Mouse (Mus musculus) heart, postnatal 14 days (tissue): ENCODE data around the gene Synj2. TPM values are rescaled to one million over a fixed set of nuclear protein-coding genes. Genes with fewer than 3 reads are reported as not detected.

Source experiments
- DNase-seq, 2 experiments: peaks; one replicate each; pipeline ENCODE4 v3.0.0; 2021 to 2022
- intact Hi-C: fragments of 180-260 bp; cut with DNase I; formaldehyde crosslinking; loops from one replicate; pipeline ENCODE4 v1.15.1; 2025
- long read RNA-seq, 2 experiments: library from polyadenylated mRNA; stranded (forward); transcript quantifications; one replicate each; pipeline ENCODE4 v2.0.0; 2021
- total RNA-seq, 2 experiments: library from RNA; stranded (reverse); gene quantifications; 2 replicates each; pipeline ENCODE4 v1.2.3; 2021

The Synj2 gene
- total RNA-seq, result 10 to 100 TPM; 30.7 to 32.1 TPM
- long read RNA-seq, experiment 1, full-length matches to known transcripts, result 3 of 23 reads
- long read RNA-seq, experiment 1, partial matches to known transcripts, result 7 of 23 reads
- long read RNA-seq, experiment 1, other reads (novel, unspliced or antisense), result 13 of 23 reads
- long read RNA-seq, experiment 2, partial matches to known transcripts, result 9 of 19 reads
- long read RNA-seq, experiment 2, other reads (novel, unspliced or antisense), result 10 of 19 reads

DNA sequence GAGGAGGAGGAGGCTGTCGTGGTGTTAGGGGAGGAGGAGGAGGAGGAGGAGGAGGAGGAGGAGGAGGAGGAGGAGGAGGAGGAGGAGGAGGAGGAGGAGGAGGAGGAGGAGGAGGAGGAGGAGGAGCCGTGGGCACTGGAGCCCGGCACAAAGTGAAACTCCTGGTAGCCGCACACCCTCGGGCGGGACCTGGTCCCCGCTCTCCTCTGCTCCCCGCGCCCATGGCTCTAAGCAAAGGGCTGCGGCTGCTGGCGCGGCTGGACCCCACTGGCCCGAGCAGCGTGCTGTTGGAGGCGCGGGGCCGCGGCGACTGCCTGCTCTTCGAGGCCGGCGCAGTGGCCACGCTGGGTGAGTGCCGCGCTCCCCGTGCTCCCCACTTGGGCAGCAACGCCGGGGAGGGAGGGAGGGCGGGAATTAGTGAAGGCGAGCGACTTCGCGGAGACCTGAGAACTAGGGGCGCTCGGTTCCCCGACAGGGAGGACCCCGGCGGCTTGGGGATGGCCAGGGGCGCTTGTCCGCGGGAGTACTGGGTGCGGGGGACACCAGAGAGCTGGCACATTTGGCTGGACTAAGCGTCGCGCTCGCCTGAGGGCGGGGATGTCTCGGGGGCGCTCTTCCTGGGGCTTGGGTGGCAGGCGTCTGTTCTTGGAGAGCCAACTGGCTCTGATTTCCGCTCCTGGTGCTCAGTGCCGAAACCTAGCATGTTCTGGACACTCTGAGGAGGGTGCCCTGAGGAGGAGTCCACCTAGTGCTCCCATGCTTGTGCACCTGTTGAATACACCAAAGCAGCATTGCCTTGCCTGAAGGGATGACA lies at the start of gene Synj2:
TSS of gene Synj2 (plus strand) at position 51 of the 814 bp plus-strand sequence.
- peak; percentile 72 to 73 for DNase-seq

DNA sequence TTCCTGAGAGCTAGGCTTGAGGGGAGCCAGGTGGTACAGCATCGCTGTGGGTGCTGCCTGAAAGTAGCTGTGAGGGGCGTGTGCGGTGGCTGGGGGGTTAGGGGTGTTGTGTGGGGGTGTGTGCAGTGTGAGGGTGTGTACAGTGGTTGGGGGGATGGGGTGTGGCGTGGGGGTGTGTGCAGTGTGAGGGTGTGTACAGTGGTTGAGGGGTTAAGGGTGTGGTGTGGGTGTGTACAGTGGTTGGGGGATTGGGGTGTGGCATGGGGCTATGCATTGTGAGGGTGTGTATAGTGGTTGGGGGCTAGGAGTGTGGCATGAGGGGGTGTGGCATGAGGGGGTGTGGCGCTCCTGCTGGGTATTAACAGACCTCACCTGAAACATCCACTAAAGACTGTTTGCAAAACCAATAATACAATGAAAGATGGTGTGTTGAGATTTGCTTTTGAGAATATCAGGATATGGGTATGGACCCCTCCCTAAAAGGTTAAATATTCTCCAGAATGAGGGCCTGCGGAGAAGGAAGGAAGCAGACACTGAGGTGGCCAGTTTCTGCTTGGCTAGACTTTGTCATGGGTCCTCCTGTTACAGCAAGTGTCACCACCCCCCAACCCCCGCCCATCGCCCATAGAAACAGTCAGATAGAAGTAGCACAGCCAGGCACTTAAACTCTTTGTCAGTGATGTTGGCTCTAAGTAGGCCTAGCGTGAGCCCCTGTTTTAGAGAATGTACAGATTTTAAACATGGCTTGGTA lies 49.0 kb upstream of the Synj2 start:
- intact Hi-C loops, result loop anchor here (5.0 kb wide), 1 partner anchor 460 kb away; no protein-coding TSS in a partner anchor
- no peak for DNase-seq

More for the DNA sequence above, at the start of gene Synj2:
- intact Hi-C loops, result loop anchor here (1.0 to 2.0 kb wide), 2 partner anchors 35 to 78 kb away; no protein-coding TSS in a partner anchor

DNA sequence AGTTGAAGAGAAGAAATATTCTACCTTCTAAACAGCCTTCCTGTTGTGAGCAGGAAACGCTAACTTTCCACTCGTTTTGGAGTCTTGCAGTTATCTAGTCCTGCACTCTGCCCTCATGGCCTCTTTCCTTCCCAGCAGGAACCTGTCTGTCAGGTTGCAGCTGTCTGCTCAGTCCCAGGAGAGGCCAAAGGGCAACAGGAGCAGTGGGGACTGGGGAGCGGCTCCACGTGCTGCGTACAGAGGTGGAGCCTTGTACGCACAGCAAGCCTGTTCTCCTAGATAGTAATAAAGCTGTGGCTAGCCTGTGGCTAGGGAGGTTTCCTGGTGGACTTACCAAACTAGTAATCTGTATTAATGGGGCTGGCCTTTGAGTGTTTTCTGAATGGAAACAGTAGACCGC lies 48.0 kb upstream of the Synj2 start:
- DNase-seq, result no peak
- intact Hi-C loops, result loop anchor here (5.0 kb wide), 1 partner anchor 461 kb away; no protein-coding TSS in a partner anchor

DNA sequence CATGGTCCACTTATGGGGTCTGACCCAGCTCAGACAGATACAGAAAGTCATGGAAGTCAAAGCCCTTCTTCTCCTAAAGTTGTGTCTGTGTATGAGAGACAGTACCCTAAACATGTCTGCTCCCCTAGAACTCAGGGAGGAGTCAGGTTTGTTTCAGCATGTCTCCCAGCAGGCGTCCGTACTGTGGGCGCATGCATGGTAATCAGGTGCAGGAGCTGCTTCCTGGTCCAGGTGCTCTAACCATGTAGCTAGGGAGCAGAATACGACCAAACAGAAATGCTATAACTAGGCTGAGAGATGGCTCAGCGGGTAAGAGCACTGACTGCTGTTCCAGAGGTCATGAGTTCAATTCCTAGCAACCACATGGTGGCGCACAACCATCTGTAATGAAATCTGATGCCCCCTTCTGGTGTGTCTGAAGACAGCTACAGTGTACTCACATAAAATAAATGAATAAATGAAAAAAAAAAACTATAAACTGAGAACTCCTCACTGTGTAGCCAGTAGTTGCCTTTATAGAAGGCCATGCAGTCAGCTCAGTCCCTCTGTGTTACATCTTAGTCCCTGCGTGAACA lies 47.4 kb upstream of the Synj2 start:
- intact Hi-C loops, result loop anchor here (5.0 kb wide), 1 partner anchor 461 kb away; no protein-coding TSS in a partner anchor
- no peak for DNase-seq

DNA sequence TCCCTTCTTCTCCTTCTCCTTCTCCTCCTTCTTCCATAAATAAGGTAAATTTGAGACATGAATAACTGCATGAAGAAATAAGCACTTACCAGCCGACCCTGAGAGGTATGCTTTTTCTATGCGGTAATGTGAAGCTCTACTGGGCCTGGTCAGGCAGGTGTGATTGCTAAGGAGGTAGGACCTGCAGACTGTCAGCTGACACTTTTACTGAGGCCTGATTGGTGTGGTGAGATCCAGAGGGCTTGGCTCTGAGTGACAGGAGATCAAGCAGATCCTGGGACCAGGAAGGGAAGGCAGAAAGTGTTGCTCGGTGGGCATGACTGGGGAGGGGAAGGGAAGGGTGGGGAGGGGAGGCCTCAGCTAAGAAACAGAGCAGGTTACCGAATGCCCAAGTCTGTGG lies 45.0 kb upstream of the Synj2 start:
- intact Hi-C loops, result no loop called here
- DNase-seq, result no peak

DNA sequence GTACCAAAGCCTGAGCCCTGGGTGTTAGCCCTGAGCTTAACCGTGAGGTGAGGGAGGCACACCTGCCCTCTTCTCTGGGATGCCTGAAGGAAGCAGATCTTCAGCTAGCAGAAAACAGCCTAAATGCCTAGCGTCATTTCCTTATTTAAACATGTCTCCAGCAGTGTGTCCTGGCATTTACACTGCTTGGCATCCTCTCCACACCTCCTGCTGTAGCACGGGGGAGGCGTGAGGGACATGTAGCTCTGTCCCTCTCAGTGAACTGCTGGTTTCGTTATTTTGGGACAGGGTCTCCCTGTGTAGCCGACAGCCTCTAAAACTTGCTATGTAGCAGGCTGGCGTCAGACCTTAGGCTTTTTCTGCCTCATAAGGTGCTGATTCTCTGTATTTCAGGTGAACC lies 44.5 kb upstream of the Synj2 start:
- intact Hi-C loops, result no loop called here
- DNase-seq, result no peak

DNA sequence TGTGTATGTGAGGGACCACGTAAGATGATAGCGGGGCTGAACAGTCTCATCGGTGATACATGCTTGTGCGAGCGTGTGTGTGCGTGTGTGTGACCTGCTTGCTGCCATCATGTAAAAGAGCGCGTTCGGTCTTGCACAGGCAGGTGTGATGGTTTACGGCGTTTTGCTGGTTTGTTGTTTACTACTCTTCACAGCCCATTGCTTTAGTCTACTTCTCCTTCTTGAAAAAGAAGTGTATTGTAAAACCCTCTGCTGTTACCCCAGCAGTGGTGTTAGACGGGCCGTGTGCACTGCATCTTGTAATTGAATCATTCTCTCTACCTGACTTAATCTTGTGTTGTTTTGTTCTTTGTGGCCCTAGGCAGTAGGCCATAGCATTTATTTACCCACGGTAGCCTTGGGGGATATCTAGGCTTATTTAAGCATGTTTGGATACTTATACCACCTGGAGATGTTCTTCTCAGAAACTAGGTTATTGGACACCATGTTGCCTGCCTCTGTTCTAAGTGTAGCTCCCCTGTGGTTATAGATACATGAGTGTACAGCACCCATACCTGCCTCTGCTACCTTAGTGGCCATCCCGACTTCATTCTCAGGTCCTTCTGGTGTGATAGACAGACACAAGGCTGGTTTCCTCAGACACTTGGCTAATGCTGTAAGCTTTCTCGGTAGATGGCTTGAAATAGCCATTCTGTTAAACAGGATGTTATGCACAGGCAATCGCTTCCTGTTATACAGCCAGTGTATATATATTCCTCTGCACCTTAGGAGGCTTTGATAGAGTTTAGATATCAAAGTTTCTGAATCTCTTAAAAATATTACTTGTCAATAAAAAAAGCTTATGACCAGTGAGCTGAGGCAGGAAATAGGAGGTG lies 43.5 kb upstream of the Synj2 start:
- no peak for DNase-seq
- intact Hi-C loops, result no loop called here

DNA sequence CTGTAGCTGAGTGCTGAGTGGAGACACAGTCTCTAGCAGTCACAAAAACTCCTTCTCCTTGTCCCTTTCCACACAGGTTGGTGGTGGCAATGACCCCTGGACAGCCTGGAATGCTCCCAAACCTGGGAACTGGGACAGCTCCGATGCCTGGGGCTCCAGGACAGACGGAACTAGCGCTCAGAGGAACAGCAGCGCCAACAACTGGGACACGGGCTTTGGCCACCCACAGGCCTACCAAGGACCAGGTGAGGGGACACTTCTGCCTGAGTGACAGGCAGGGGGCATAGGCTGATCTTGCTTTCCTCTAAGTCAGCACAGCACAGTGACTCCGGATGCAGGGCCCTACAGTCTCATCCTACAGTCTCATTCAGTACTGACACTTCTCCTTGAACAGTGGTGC lies 41.8 kb upstream of the Synj2 start:
- no peak for DNase-seq
- intact Hi-C loops, result no loop called here

DNA sequence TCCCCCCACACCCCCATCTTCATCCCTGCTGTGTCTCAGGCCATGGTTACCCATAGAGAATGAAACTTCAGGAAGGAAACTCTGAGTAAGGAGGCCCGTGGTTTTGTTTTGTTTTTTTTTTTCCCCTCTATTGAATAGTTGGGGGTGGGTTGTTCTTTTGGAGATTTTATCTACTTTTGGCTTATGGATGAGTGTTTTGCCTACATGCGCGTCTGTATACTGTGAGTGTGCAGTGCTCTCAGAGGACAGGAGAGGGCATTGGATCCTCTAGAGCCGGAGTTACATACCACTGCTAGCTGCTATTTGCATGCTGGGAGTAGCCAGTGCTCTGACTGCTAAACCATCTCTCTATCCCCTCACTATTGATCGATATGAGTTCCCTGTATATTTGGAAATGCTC lies 39.7 kb upstream of the Synj2 start:
- intact Hi-C loops, result no loop called here
- no peak for DNase-seq

DNA sequence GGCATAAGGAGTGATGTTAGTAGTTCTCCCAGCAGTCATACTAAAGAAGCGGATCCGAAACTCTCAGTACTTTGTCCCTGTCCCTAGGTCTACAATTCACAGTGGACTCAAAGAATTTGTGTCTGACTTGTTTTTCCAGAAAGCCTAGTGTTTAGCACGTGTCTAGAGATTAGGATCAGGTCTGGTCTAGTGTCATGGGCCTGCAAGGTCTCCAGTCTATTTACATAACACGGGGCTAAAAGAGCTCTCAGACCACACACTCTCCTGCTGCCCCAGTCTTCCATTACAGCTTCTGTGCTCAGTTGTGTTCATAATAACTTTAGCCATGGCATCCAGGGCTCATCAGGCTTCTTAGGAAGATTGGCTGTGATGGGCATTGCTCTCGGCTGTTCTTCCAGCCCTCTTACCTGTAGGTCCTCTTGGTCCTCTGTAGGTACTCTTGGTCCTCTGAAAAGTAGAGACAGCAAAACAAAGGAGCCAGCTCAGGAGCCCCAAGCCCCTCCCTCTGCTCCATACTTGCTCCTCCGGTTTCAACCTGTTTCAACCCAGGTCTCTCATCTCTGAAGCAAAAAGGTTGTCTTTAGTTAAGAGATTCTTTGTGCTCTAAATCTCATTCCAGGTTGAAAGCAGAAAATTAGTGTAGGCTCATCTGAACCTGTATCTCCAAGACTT lies 37.3 kb upstream of the Synj2 start:
- no peak for DNase-seq
- intact Hi-C loops, result no loop called here

DNA sequence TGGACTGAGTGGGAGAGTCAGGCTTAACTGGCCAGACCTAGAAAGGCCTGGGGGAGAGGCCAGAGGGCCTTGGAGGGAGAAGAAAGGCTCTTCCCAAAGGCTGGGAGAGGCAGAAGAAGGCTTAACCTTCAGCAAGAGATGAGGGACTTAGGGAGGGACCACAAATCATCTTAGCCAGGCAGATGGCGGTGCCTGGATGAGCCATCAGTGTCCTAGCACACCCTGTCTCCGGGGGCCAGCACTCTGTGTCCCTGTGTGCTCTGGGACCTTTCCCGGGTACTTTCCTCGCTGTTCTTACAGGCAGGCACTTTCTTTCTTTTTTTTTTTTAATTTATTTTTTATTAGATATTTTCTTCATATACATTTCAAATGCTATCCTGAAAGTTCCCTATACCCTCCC lies 31.4 kb upstream of the Synj2 start:
- intact Hi-C loops, result no loop called here

DNA sequence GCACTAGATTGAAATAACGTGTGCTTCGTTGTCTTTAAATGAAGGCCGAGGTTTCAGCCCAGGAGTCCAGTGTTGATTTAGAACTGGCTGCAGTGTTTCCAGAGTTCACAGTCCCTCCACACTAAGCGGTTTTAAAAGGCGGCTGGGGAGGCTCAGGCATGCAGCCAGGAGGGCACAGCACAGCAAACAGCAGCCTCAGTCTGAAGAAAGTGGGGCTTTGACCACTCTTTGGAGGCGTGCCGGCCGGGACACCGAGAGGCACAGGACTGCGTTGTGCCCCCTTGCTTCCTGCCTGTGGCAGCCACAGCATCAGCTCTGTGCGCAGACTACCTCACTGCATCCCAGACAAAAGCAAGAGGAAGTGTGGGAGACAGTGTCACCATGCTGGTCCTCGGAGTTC lies 29.5 kb upstream of the Synj2 start:
- no peak for DNase-seq
- intact Hi-C loops, result no loop called here

More for the DNA sequence above, 31.4 kb upstream of the Synj2 start:
- no peak for DNase-seq

DNA sequence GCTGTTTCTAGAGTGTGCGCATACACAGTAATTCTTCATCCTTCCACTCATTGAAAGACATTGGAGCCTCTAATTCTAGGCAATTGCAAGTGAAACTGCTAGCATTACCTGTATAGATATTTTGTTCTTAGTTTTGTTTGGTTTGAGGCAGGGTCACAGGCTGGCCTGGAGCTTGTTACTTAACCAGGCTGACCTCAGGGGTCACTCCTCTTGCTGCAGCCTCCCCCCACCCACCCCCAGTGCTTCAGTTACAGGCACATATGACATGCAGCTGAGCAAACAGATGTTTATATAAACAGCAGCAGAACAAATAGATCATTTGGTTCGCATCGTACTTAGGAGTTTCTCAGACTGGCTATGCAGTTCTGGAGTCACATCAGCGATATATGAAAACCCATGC lies 28.3 kb upstream of the Synj2 start:
- intact Hi-C loops, result no loop called here
- DNase-seq, result no peak

DNA sequence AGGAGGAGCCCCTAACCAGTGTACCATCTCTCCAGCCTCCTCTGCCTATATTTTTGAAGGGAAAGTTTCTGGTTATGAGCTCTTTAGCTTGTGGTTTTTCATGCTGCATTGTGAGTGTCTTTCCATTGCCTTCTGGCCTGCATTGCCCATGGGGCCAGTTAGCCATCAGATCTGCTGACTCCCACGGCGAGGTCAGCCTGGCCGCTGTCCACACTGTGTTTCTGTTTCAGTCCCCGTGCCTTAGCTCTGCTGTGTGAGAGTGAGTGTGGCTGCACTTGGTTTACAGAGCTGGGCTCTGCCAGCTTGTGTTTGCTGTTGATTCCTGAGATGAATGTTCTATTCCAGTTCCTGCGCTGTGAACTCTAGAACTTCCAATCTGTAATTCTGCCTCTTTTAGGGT lies 26.9 kb upstream of the Synj2 start:
- peak; percentile 25 to 36 for DNase-seq
- intact Hi-C loops, result no loop called here

DNA sequence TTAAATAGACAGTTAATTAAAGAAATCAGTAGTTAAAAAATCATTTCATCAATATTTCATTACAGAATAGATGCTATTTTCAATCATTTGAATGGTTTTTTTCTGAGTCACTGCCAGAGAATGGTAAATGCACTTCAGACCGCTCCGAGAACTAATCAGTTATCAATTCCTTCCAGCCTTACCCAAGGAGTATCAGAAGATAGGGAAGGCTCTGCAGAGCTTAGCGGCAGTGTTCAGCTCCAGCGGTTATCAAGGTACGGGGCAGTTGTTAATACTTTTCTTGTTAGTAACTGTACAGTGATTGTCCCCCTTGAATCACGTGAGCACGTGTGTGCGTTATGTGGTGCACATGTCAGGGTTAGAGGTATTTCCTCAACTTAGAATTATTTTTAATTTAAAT lies 19.1 kb upstream of the Synj2 start:
- no peak for DNase-seq
- intact Hi-C loops, result no loop called here

DNA sequence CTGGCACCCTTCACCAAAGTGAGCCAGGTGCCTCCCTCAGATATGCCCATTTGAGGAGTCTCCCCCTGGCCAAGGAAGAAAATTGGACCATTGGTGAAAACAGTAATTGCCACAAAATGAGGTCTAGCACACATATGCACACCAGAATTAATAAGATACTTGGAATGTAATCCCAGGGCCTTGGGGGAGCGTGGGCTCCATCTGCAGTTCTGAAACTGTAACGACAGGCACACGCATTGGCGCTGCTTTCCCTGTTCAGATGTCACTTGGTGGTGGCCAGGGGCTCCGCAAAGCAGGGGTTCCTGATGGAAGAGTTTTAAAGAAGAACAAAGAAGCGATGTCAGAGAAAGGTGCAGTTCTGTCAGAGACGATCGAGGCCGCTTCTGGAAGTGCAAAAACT lies 17.8 kb upstream of the Synj2 start:
- intact Hi-C loops, result no loop called here
- DNase-seq, result peak in 1 of 2 experiments; percentile 34

DNA sequence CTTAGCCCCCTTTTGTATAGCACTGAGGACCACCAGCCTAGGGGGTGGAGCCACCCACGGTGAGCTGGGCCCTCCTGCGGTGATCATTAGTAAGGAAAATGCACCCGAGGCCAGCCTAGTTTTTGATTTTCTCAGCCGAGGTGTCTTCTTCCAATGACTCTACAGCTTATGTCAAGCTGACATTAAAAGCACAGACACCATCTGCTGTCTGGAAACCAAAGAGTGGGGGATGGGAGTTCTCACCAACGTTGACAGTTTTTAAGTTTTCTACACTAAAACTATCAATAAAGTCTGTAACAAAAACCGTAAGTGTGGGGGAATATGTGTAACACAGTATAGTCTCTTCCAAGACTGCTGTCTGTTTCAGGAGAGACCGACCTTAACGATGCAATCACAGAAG lies 16.8 kb upstream of the Synj2 start:
- DNase-seq, result no peak
- intact Hi-C loops, result no loop called here

DNA sequence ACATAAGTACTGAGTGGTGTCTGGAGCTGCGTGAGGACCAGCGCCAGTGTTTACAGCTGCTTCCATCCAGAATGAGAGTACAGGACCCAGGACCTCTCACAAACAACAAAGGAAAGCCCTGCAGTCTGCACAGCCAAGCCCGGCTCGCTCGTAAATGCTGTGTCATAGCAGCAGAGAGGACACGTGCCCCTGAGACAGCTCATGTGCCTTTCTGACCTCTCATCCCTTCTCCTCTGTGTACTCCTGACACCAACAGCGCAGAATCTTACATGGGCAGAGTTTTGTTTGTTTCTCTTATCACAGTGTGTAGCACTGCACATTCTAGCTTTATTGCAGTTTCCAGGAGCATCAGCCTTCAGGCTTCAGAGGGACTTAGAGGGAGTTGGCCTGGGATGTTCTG lies 14.4 kb upstream of the Synj2 start:
- no peak for DNase-seq
- intact Hi-C loops, result no loop called here

DNA sequence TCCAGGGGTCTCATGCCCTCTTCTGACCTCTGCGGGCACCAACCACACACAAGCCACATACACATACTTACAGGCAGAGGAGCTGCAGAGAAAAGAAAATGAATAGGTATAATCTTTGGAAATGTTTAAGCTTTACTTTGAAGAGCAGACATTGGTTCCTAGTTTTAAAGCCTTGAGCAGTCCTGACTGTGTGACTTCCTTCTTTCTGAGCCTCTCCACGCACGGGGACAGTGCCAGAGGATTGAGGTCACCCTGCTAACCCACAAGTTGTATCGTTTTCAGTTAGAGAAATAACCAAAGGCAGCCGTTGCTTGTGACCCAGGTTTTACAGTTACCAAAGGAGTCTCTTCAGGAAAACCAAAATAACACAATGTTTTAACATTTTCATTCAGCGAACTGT lies 12.0 kb upstream of the Synj2 start:
- intact Hi-C loops, result no loop called here
- no peak for DNase-seq
